9 mouse cellular contexts compared by ENCODE assay signal in genomic region chr8:3567641-3568371, GRCm38 (mm10). TPM values are rescaled to one million over a fixed set of nuclear protein-coding genes. Genes with fewer than 3 reads are reported as not detected.
DNase-seq lines count a peak whose midpoint lies in the region; ATAC-seq and TF ChIP-seq lines count a peak whose summit lies in the region.
"Had no signal": no experiment of that assay in that cellular context is flagged by ENCODE, and none has a peak within 500 bp of the region (broad histone marks: within the 10 kb centered on the region; RNA-seq: fewer than 3 reads in every experiment).

Gene C330021F23Rik, plus strand, starts transcription at chr8:3567990.

- H3K27ac ChIP-seq in lung, postnatal 0 days (ENCODE audit: low read length) = no peak within 1 kb of the TSS
- H3K27ac ChIP-seq in hindbrain, embryonic 15.5 days (replicated peaks) = no peak within 1 kb of the TSS
- peak within 1 kb of the TSS; percentile 64 for H3K27ac ChIP-seq in liver, embryonic 12.5 days

- H3K36me3 ChIP-seq in lung, postnatal 0 days (ENCODE audit: insufficient read depth, low read length) = no peaks in the 10 kb centered on the region
- H3K36me3 ChIP-seq in hindbrain, embryonic 15.5 days = no peaks in the 10 kb centered on the region
- H3K36me3 ChIP-seq in liver, embryonic 12.5 days = no peaks in the 10 kb centered on the region
- H3K36me3 ChIP-seq: G1E had no signal

- WGBS in lung, postnatal 0 days = 6% methylated on average over 12 of the region's 12 CpGs
- whole genome bisulfite sequencing in hindbrain, embryonic 15.5 days = 2% methylated on average over 12 of the region's 12 CpGs
- WGBS in liver, embryonic 12.5 days (ENCODE audit: insufficient replicate concordance) = 11% methylated on average over 12 of the region's 12 CpGs

- no peaks in the 10 kb centered on the region for H3K27me3 ChIP-seq in lung, postnatal 0 days (replicated peaks; ENCODE audit: insufficient read depth, low read length)
- H3K27me3 ChIP-seq in hindbrain, embryonic 15.5 days = no peaks in the 10 kb centered on the region
- H3K27me3 ChIP-seq in liver, embryonic 12.5 days (replicated peaks) = no peaks in the 10 kb centered on the region

- no peak for DNase-seq in lung, postnatal 0 days (ENCODE audit: low spot score)
- DNase-seq in lung, adult 18-20 months = no peak
- no peak for DNase-seq in urinary bladder, postnatal 14 days (ENCODE audit: low spot score)
- no peak for DNase-seq in spleen, postnatal 36 days (ENCODE audit: low spot score in 2 of 2)
- no peak for DNase-seq in lung, postnatal 36 days

- TF ChIP-seq EP300 in lung, postnatal 0 days (IDR thresholded peaks at IDR 0.05) = no peak

- H3K4me2 ChIP-seq in lung, postnatal 0 days (replicated peaks; ENCODE audit: low read depth, low read length) = peak within 1 kb of the TSS; percentile 9; the same call in 1 of the 2 replicates
- H3K4me2 ChIP-seq in hindbrain, embryonic 15.5 days = peak within 1 kb of the TSS; percentile 43
- H3K4me2 ChIP-seq in liver, embryonic 12.5 days = peak within 1 kb of the TSS; percentile 42

- H3K9me3 ChIP-seq in lung, postnatal 0 days (ENCODE audit: low read length) = no peaks in the 10 kb centered on the region
- H3K9me3 ChIP-seq in hindbrain, embryonic 15.5 days = no peaks in the 10 kb centered on the region
- no peaks in the 10 kb centered on the region for H3K9me3 ChIP-seq in liver, embryonic 12.5 days (replicated peaks)
- H3K9me3 ChIP-seq: G1E had no signal

- no peaks in the 10 kb centered on the region for H3K4me1 ChIP-seq in lung, postnatal 0 days (ENCODE audit: insufficient read depth, low read depth, low read length)
- H3K4me1 ChIP-seq in hindbrain, embryonic 15.5 days (replicated peaks) = peaks cover 7% of the 10 kb centered on the region; the same call in 1 of the 2 replicates
- H3K4me1 ChIP-seq in liver, embryonic 12.5 days = peaks cover 6% of the 10 kb centered on the region; the same call in 1 of the 2 replicates

- peak; percentile 54; the same call in 1 of the 2 replicates for ATAC-seq in lung, postnatal 0 days
- peak; percentile 51; the same call in 1 of the 2 replicates for ATAC-seq in hindbrain, embryonic 15.5 days (ENCODE audit: low FRiP score, low read depth)
- ATAC-seq in liver, embryonic 12.5 days = peak; percentile 69
- no peak for ATAC-seq in granulocyte monocyte progenitor cell, adult 5-6 weeks (replicated peaks; ENCODE audit: poor library complexity, severe bottlenecking)

- H3K9ac ChIP-seq in lung, postnatal 0 days (replicated peaks; ENCODE audit: low read depth) = no peak within 1 kb of the TSS
- no peak within 1 kb of the TSS for H3K9ac ChIP-seq in hindbrain, embryonic 15.5 days
- H3K9ac ChIP-seq in liver, embryonic 12.5 days = peak within 1 kb of the TSS; percentile 14; the same call in 1 of the 2 replicates

- no peak within 1 kb of the TSS for H3K4me3 ChIP-seq in lung, postnatal 0 days (ENCODE audit: low read depth, low read length)
- peak within 1 kb of the TSS; percentile 5; the same call in 1 of the 2 replicates for H3K4me3 ChIP-seq in hindbrain, embryonic 15.5 days
- peak within 1 kb of the TSS; percentile 23 for H3K4me3 ChIP-seq in liver, embryonic 12.5 days

- no peak for TF ChIP-seq CTCF in lung, postnatal 0 days (IDR thresholded peaks at IDR 0.05)

RNA-seq across cellular contexts. Expression of gene C330021F23Rik, which starts in this region (rescaled TPM):
- 0.25 and 0.36 TPM in 2 replicates for polyA plus RNA-seq in lung, postnatal 0 days (2015; fragmentation: Nextera tagmentation; extraction: Ambion mirVana)
- polyA plus RNA-seq in hindbrain, embryonic 15.5 days (2015; fragmentation: Nextera tagmentation; extraction: Ambion mirVana) = 0.54 and 0.66 TPM in 2 replicates
- polyA plus RNA-seq in liver, embryonic 12.5 days (2016; fragmentation: Nextera tagmentation; extraction: Ambion mirVana) = 2.3 and 2.9 TPM in 2 replicates
- not detected in 2 replicates for total RNA-seq in granulocyte monocyte progenitor cell, adult 5-6 weeks (2014; fragmentation: Nextera tagmentation)
- total RNA-seq in granulocyte monocyte progenitor cell, adult 5-6 weeks (2017) = 0.43 TPM in 1 of 2 replicates, not detected in the other
- polyA plus RNA-seq: G1E had no signal

Comparison
In these comparisons a context has a peak if more than half of its experiments do, and no peak if none do; other contexts are left out.
1. Peak in ATAC-seq and H3K4me2 ChIP-seq in lung, postnatal 0 days; RNA of the gene not detected or under 1 TPM.
2. Peak in ATAC-seq, H3K4me3 ChIP-seq and H3K4me2 ChIP-seq in hindbrain, embryonic 15.5 days; RNA of the gene not detected or under 1 TPM.